Mouse (Mus musculus): ENCODE measurements around the gene Dnase2a.

The Dnase2a gene

DNA sequence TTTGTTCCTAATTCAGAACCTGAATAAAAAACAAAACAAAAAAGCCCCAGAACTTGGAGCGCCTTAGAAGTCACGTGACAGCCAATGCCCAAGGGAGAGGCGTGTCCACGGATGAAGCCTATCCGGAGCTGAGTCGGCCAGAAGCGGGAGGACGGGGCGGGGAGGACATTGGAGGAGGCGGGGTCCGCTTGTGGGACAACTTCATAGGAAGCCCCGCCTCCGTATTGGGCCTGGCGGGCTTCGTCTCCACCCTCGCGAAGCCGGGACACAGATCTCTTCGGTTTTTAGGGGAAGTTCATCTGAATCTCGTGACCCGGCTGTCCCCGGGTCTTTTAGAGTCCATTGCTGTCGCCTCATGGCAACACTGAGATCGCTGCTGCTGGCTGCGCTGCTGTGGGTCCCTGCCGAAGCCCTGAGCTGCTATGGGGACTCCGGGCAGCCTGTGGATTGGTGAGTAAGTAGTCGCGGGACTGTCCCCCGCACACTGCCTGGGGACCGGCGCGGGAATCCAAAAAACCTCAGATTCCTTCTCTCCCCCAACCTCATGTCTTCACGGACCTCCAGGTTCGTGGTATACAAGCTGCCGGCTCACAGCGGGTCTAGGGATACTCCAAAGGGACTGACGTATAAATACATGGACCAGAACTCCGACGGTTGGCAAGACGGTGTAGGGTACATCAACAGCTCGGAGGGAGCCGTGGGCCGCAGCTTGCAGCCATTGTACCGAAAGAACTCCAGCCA lies at the start of gene Dnase2a:
Gene Dnase2a, plus strand, starts transcription at position 140 of the 741 bp plus-strand sequence.
- DNase-seq (ENCODE audit: low spot score): peak; percentile 97

DNA sequence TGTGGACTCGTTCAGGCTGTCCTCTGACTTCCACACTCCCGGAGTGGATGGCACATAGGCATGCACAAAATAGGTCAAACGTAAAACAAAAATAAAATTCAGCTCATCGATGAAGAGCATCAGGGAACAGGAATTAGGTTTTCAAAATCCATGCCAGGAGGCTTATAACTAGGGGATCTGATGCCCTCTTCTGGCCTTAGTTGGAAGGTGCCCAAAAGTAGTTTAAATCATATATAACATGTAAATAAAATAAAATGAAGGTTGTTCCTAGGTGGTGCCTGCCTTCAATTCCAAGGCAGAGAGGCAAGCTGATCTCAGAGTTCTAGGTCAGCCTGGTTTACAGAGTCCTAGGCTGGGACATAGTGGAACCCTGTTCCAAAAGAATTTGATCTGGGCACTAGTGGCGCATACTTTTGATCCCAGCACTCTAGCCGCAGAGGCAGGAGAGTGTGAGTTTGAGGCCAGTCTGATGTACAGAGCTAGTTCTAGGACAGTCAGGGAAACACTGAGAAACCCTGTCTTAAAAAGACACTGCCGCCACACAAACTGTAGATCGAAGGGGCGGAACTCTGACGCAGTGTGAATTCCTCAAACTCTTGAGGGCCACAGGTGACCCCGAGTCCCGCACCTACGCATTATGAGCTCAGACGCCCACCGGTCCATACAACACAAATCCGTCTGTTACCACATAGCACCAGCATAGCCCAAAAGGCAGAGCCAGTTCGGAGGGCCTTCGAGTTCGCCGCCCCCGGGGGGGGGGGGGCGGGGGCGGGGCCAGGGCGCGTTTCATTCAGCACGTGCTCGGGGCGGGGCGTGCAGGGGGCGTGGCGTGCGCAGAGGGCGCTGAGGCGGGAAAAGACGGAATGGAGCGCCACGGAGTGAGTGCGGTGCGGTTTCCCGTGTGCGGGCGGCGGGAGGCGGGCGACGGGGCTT lies 36.7 kb upstream of the Dnase2a start, which contains the start of gene Syce2:
Gene Syce2, plus strand, starts transcription at position 736 of the 933 bp plus-strand sequence.
- DNase-seq (ENCODE audit: low spot score): peak; percentile 96

DNA sequence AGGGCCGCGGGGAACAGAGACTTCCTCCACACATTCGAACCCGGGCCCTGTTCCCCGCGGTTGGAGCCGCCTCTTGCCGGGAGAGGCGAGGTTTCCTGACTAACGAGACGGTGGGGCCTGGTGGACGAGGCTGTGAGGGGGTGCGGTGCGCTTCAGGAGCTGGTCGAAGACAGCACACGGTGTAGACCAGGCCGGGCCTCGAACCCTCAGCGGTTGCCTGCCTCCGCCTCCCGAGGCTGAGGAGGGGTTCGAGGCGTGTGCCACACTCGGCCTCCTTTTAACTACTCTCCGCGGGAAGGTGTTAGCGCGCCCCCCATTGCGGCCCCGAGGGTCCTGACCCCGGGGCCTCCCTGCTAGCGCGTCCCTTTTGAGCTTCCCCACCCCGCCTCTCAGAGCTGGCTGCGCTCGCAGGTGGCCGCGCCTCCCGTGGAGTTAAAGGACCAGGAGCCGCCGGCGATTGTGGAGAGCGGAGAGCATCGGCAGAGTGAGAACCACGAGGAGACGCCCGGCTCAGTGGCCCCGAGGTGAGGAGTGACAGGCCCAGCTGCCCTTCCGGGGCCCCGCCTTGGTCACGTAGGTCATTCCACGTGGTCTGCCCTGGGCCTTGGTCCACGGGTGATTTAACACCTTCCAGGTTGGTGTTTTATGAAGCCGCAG lies 35.9 kb upstream of the Dnase2a start:
- peak; percentile 66 for DNase-seq (ENCODE audit: low spot score)

DNA sequence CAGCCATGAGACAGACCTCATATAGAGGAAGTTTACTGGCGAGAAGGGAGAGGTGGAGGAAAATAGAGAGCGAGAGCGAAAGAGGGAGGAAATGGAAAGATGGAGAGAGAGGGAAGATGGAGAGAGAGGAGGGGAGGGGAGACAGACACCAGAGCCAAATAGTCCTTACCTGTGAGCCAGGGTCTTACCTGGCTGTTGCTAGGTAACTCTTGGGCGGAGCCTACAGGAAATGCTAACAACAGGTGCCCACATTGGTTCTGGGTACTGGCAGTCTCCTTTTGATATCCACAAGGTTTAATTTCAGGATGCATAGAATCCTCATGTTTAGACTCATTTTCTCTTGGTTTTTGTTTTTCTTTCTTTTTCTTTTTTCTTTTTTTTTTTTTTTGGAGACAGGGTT lies 35.3 kb upstream of the Dnase2a start:
- DNase-seq (ENCODE audit: low spot score): no peak

DNA sequence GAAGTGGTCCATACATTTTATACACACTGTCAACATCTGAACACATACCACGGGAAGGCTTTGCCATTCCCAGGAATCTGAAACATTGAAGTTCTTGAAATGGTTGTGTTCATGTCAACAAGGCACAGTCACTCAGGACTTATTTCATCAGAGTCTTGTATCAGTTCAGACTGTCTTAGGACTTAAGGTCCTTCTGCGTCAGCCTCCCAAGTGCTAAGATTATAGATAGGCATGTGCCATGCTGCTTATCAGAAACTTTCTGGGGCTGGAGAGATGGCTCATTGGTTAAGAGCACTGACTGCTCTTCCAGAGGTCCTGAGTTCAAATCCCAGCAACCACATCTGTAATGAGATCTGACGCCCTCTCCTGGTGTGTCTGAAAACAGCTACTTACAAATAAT lies 34.0 kb upstream of the Dnase2a start:
- no peak for DNase-seq (ENCODE audit: low spot score)

DNA sequence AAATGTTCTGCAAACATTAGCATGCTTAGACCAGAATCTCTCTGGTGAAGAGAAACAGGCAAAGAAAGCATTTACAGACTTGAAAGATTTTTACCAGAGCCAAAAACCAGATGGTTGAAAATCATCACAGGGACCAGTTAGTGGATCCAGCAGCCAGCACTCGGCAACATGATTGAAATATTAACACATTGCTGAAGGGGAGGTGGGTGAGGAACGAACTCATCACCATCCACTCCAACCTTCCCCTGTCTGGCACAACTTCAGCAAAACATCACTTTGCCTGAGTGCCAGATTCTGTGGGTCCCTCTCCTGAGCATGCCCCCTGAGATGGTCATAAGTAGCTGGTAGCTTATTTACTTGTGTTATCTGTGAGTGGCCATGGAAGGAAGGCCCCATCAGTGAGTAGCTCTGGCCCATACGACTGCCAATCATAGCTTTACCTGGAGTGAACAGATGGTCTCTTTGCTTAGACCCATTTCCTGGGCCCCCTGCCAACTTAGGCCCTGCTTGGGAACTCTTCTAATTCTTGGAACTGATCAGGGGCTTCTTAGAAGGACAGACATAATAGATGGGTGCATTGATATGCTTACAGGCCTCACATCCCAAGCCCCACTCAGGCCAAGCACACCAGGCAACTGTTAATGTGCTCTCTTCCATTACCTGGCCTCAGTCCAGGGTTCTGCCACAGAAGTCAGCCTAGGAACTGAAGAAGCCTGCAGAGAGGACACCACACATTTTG lies 30.9 kb upstream of the Dnase2a start:
- no peak for DNase-seq (ENCODE audit: low spot score)

DNA sequence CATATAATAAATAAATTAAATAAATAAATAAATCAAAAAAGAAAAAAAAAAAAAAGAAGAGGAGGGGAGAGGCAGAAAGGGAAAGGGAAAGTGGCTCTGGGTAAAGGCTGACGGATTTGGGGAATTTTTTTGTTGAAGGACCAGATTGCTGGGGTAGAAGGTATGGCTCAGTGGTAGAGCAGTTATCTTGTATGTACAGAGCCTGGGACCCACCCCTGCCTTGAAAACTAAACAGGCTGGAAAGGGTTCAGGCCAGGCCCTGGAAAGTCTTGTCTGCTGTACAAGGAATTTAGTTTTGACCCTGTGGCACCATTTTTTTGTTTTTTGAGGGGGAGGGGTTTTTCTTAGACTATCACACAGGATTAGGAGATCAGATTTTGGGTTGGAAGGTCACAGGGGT lies 29.4 kb upstream of the Dnase2a start:
- DNase-seq (ENCODE audit: low spot score): no peak

DNA sequence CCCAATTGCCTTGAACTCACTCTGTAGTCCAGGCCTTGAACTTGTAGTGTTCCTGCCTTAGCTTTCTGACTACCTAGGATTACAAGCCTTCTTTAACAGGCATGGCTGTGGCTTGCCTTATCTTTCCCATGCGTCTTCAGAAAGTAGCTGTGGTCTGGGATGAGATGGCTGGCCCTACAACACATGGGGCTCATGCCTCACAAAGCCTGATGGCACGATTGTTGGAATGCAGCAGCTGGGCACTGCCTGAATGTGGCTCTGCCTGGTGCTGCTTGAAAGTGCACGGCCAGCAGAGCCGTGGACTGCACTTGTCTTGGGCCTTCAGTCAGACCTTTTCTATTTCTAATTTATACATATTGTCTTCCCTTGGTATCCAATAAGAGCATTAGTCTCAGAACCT lies 23.6 kb upstream of the Dnase2a start:
- DNase-seq (ENCODE audit: low spot score): no peak

DNA sequence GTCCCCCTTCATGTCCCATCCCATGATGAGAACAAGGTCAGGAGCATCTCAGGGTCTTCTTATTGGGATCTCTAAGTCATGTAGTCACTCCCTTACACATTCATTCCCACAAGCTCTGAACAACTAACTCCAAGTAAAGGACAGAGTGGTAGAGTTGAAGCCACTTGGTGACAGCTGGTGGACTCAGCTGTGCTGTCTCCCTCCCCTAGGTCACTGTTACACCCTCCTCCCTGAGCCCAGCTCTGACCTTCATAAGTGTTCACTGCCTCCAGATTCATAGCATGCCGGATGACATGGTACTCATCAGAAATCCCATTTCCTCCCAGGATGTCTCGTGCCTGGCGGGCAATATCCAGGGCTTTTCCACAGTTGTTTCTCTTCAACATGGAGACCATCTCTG lies 20.1 kb upstream of the Dnase2a start:
- DNase-seq (ENCODE audit: low spot score): peak; percentile 25

DNA sequence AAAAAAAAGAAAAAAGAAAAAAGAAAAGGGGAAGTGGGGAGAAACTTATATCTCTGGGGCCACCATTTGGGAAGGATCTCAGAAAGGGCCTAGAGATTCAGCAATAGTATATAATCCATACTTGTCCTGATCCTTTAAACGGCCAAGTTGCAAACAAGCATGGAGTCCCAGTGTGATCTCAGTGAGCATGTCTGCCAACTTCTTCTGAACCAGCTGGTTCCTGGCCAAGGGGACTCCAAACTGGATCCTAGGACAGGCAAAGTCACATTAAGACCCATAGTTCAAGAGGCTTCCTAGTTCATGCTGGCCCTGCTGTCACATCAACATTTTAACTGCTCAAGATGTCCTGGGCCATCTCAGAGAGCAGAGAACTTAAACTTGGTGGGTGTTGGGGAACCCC lies 19.2 kb upstream of the Dnase2a start:
- DNase-seq (ENCODE audit: low spot score): peak; percentile 27

DNA sequence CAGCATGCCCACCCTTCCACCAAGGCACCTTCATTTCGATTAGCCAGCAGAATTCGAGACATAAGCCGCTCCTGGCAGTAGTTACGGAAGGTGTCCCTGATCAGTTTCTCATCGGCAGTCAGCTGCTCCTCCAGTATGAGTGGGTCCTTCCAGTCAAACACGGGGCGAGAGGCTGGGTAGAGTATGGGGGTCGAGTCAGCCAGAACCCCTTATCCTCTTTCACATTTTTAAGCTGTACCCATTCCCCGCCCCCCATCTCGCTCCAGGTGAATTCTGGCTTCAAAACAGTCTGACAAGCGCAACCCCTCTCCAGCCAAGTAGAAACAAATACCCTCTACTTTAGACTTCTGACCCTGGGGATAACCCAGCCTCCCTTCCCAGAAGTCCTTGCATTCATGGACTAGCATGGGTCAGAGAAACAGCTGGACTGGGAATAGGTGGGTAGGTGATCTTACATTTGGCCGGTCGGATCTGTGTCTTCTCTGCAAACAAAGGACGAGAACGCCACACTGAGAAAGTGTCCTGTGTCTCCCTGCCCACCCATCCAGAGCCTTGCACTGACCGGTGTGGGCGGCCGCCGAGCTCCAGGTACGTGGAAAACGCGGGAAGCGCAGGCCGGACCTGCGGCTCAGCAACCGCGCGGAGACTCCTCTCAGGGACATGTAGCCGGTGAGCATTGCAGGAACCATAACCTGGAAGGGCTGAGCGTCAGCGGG lies 15.2 kb upstream of the Dnase2a start:
- DNase-seq (ENCODE audit: low spot score): no peak

DNA sequence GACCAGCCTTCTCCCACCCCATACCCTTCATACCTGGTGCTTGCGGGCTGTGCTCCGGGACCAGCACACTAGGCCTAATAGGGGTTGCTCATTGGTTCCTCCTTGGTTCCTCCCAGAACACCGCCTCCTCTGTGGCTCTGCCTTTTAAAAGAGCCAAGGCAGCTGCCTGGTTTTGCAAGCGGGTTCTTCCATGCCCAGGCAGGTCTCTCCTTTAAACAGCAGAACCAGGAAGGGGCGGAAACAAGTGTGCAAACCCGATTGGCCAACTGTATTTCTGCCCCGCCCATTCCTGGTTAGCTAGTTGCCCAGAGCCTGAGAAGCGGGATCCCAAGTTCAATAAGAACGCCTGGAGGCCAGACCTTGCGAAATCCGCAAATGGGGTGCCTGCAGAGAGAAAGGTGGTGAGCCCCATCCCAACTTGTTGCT lies 14.6 kb upstream of the Dnase2a start, which contains the start of gene Gcdh:
Gene Gcdh, minus strand, starts transcription at position 213 of the 426 bp plus-strand sequence.
- peak; percentile 86 for DNase-seq (ENCODE audit: low spot score)

DNA sequence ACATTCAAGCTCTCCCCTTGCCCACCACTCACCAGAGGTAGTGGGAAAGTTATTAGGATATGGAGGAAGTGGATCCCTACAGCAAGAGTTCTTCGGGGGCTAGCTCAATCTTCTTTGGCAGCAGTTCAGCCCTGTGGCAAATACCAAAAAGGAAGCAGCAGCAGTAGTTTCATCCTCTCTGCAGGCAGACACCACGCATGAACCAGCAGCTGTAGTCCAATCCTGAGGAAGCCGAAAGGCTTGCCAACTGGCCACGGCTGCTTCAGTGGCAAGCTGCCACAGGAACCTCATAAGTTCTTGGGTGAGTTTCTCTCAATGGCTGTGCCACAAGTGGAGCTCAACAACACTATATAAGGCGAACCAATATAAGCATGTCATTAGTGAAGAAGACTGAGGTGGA lies 12.4 kb upstream of the Dnase2a start:
- DNase-seq (ENCODE audit: low spot score): no peak

DNA sequence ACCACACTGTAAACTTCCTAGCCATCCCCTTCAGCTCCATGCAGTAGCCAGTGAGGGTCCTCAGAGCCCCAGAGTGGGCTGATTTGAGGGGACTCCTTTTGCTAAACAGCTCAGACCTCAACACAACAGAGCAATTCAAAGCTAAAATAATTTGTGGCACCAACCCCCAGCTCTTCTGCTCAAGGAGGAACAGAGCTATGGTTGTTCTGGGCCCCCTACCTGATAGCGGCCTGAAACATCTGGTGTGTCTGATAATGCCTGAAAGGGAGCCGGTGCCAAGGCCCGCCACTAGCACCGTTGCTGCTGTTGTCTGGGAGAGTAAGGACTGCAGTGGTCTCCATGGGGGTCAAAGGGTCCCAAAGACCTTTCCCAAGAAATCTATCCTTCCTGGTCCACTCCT lies 7.3 kb upstream of the Dnase2a start:
- no peak for DNase-seq (ENCODE audit: low spot score)

DNA sequence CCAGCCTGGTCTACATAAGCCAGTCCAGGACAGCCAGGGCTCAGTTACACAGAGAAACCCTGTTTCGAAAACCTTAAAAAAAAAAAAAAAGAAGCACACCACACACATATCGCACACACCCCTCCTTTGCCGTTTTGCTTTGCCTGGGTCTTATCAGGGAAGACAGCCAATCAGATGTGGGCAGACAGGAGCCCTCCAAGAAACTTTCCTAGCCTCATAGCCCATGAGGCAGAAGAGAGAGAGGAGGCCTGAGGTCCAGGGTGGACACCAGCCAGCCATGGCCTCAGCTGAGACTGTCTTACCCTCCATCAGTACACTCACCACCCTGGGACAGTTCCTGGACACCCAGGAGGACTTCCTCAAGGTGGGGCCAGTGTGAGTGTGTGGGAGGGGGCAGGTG lies 6.6 kb upstream of the Dnase2a start, which contains the start of gene Klf1:
Gene Klf1, plus strand, starts transcription at position 177 of the 400 bp plus-strand sequence.
- DNase-seq (ENCODE audit: low spot score): peak; percentile 41

DNA sequence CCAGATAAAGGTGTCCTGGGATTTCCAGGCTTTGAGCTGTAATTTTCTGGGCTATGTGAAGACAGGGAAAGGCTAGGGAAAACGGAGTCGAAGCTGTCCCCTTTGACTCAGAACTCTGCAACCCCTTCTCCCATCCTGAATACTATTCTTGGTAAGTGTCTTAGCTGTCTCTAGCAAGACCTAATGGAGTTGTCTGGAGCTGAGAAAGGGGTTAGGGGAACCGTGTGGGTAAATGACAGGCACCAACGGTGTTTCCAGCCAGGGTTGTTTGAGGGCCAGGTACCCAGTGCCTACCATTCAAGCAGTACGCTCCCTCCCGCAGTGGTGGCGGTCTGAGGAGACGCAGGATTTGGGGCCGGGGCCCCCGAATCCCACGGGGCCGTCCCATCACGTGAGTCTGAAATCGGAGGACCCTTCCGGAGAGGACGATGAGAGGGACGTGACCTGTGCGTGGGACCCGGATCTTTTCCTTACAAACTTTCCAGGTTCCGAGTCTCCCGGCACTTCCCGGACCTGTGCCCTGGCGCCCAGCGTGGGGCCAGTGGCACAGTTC lies 5.9 kb upstream of the Dnase2a start:
- no peak for DNase-seq (ENCODE audit: low spot score)

DNA sequence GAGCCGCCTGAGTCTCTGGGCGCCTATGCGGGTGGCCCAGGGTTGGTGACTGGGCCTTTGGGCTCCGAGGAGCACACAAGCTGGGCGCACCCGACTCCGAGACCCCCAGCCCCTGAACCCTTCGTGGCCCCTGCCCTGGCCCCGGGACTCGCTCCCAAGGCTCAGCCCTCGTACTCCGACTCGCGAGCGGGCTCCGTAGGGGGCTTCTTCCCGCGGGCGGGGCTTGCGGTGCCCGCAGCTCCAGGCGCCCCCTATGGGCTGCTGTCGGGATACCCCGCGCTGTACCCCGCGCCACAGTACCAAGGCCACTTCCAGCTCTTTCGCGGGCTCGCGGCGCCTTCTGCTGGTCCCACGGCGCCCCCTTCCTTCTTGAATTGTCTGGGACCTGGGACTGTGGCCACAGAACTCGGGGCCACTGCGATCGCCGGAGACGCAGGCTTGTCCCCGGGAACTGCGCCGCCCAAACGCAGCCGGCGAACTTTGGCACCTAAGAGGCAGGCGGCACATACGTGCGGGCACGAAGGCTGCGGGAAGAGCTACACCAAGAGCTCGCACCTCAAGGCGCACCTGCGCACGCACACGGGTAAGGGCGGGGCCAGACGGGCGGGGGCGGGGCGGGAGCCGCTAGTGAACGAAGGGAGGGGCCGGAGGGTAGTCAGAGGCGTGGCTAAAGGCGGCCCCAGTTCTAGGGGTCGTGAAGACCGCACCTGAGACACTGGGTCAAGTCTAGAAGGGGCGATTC lies 5.3 kb upstream of the Dnase2a start:
- peak; percentile 96 for DNase-seq (ENCODE audit: low spot score)

DNA sequence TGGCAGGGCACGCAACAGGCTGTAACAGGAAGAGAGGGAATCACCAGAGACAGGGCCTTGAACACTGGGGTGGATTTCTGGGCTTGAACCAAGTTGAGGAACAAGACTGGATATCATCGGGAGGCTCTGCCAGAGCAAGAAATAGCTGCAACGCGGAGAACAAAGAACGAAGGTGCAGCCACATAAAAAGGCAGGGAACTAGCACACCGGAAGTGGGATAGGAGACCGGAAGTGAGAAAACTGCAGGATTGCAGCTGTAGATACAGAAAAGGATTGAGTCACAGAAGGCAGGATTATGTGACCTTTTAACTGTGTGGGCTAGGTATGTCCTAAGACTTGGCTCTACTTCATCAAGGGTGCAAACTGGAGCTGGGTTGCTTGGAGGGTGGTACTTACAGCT lies 4.0 kb upstream of the Dnase2a start:
- no peak for DNase-seq (ENCODE audit: low spot score)

DNA sequence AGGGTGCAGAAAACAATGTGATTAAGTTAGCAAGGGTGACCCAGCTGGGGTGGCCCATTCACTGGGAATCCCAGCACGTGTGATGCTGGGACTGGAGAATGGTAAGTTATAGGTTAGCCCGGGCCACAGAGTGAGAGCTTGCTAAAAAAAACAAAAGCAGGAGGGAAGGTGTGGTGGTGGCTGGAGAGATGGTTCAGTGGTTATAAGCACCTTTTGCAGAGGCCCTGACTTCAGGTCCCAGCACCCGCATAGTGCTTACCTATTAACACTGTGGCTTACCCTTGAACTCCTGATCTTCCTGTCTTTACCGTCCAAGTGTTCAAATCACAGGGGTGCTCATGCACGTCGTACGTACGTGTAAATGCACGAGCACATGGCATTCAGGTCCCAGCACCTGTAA lies 1.3 kb upstream of the Dnase2a start:
- no peak for DNase-seq (ENCODE audit: low spot score)

DNA sequence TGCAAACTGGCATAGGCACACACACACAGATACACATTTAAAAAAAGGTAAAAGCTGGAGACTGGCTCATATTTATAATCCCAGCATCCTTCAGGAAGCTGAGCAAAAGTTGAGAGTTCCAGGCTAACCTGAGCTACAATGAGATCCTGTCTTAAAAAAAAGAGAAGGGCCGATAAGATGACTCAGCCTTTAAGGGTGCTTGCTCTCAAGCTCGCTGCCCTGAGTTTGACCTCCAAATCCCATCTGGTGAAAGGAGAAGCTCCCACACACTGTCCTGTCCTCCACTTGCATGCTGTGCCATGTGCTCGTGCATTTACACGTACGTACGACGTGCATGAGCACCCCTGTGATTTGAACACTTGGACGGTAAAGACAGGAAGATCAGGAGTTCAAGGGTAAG lies 867 bp upstream of the Dnase2a start:
- DNase-seq (ENCODE audit: low spot score): no peak
